Mouse (Mus musculus) ovary, postnatal 10 days (tissue): ENCODE measurements at regions not wholly inside any gene's neighbourhood (a gene's known extent, or its start where the extent isn't known, plus 50 kb on each side); places are given as distances from the start of the nearest gene placed in this dataset.

Source experiments
- DNase-seq: peaks from one replicate; pipeline ENCODE4 v3.0.0; 2022; ENCODE audit warnings: low spot score

DNA sequence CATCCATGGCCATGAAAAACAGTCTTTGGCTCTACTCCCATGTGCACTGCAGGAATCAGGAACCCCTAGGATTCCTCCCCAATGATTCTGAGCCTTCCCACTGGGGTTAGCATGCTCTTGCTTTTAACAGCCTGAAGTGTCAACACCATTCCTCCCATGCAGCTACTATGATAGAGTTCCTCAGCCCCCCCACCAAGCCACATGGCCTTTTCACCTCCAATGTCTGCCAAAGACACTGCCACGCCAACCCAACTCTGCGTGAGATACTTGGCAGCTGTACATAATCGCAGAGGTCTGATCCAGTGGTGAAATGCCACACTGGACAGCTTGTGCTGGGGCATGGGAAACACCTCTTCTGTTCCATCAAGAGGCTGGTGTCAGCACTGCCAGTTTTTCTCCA, 128.6 kb upstream of the H2al1a start:
- no peak for DNase-seq

DNA sequence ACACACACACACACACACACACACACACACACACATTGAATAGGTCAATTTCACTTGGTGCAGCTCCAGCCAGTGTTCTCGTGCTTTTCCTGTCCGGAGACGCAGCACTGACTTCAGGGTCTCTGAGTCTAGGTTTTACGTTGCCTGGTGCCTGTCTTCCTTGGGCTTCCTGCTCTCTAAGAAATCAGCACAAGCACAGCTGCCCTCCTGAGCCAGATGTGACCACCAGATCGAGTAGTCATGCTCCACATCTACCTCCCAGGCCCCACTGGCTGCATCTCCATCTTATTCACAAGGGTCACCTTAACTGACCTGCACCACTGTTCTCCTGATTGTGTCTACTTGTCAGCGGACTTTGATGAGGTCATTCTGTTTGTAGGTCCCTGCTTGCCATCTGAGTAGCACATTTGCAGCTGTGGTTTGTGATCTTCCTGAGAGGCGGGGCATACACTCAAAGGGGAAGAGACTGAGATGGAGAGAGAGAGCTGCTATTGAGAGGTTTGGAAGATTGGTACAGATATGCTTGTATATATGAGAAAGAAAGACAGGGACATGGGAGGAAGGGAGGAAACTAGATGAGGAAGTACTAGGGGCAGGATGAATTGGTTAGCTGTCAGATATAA, 118.8 kb upstream of the H2al1a start:
- no peak for DNase-seq

DNA sequence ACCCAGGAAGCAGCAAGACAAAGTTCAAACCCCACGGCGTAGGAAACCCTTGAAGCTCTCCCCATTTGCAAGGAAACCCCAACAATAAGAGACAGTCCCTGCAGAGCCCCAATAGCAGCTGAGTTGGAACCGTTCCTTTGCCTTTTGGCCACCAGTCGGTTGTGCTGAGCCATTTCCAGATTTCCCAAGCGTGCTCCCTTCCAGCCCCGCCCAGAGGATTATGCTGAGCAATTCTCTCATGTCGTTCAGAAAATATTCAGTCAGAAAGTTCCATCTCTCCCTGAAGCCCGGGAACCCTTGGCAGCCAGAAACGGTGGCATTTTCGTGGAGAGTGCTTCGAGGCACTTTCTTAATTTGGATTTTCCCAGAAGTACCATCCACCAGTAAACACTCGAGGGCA, 117.2 kb upstream of the H2al1a start:
- DNase-seq: no peak

DNA sequence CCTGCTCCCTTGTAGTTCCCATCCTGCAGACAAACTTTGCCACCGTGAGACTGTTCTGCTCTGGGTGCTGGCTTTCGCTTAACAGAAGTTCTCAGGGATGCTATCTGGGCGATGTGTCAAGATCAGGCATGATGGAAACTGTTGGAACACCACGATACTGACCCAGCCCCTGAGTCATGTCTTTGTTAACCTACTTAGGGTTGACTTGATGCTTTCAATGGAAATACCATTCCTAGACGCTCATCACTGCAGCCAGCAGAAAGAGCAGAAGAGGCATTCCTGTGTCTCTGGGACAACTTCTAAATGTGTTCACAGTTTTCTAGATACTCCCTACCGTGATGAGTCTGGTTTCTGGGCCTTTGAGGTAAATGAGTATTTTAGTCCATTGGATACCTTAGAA, 108.2 kb upstream of the H2al1a start:
- DNase-seq: no peak

DNA sequence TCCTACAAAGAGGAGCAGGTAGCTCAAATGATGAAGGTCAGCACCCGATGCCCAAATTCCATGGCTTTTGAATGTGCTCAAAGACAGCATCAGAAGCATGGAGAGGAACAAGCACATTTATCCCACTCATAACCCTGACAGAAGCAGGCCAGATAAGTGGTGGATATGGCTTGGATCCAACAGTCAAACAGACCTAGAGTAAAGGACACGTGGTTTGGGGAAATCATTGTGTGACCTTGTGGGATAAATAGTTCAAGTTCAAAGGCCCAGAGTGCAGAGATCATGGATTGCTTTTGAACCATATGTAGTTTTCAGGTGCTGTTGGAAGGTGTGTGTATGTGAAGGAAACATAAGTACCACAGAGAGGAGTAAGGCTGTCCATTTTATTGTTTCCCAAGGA, 94.9 kb upstream of the H2al1a start:
- DNase-seq: no peak

DNA sequence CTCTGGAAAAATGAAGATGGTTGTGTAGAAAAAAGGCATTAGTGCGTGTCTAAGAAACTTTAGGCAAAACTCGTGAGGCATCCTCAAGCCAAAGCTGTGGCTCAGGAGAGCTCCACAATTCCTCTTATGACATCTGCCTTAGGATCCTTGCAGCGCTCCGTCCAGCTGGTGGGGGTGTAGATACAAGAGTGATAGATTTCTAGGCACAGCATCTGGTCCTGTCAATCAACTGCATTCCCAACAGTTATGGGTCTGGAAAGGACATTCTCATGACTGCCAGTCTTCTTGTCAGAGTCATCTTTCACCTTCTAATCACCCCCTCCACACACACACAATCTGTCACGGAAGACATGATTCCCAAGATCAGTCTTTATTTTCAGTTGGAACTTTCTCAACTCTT, 89.2 kb upstream of the H2al1a start:
- DNase-seq: no peak

DNA sequence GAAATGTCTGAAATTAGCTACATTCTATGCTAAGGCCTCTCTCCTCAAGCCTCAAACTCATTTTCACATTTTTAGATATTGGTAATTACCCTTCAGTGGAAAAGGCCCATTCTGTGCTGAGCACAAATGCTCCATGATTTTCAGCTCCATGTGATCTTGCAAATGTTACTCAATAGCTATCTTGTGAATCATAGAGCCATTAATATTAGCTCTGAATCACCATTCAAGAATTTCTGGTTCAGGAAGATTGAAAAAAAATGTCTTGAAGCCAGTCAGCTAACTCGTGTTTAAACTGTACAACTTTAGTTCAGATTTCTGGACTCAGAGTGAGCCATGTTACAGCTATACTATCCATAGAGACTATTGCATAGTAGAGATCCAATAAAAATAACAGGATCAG, 86.2 kb upstream of the H2al1a start:
- DNase-seq: no peak

DNA sequence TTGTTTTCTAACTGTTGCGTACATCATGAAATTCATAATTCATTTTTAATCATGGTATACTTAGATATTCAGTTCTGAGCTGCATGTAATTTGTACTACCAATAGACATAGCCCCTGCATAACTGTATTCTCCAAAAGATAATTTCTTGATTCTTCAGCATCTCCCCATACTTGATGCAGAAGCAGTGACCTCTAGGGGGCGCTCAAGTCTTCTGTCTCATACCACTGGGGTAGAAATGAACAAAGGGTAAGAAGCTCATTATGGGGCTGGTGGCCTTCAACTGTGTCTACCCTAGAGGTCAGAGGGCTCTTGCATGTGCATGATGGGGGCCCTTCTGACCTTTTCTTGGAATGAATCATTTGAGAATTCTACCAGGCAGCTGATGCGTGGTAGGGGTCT, 85.6 kb upstream of the H2al1a start:
- no peak for DNase-seq

DNA sequence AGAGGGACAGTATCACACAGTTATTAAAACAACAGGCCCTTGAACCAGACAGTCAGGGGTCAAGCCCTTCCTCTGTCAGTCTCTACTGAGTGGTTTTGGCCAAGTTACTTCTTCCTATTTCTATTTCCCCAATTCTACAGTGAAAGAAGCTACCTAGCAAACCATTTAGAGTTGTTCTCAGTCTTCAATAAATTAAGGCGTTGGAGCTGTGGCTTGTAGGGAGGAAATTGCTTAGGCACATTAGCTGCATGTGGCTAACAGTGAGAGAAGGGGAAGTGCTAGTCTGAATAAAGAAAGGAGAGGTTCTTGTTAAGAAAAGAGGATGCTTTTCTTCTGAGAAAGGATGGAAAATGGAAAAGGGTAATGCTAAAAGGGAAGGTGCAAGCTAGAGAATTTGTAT, 60.0 kb upstream of the H2al1a start:
- no peak for DNase-seq

DNA sequence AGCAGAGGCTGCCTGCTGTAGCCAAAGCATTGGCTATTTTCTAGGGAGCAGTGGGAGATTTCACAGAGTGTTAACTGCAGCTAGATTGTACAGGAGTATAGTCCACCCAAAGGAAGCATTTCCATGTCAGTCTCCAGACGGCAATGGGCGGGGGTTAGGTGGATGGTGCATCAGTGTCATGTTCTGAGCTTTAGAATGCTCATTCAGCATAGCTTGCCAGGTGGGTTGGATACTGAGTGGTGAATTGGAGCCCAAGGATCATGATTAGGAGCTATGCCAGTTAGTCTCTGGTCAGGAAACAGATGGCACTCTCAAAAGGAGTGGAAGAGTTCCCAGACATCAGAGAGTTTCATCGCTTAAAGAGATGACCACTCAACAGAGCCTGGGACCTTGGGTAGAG, 53.5 kb upstream of the H2al1a start:
- DNase-seq: no peak
